Mouse (Mus musculus) liver, embryonic 14.5 days (tissue): ENCODE data around the gene Tatdn2. TPM values are rescaled to one million over a fixed set of nuclear protein-coding genes. Genes with fewer than 3 reads are reported as not detected.

Experiments used
- ATAC-seq: fragments of 200-750 bp; cut with Nextera tagmentation; 2 replicates; pipeline ENCODE4 v1.8.0; 2017; ENCODE audit warnings: moderate number of reproducible peaks, mild to moderate bottlenecking, moderate library complexity; ENCODE audit not compliant: insufficient read depth
- DNase-seq, 3 experiments: peaks; one replicate each; pipeline ENCODE4 v3.0.0-alpha.2; 2012 to 2013; ENCODE audit warnings: low read depth in 3 of 3, low spot score in 3 of 3
- H3K27ac ChIP-seq: fragments of 300-500 bp; sonication (generic); 2 replicates; pipeline ENCODE4 v1.5.1; 2014; ENCODE audit warnings: moderate library complexity, mild to moderate bottlenecking, control low read depth, inconsistent platforms
- H3K27me3 ChIP-seq: fragments of 300-500 bp; sonication (generic); 2 replicates; pipeline ENCODE4 v1.6.1; 2014; ENCODE audit warnings: mild to moderate bottlenecking, low read length, moderate library complexity; ENCODE audit not compliant: control insufficient read depth, insufficient read depth
- H3K36me3 ChIP-seq: fragments of 300-500 bp; sonication (generic); replicated peaks from 2 replicates; pipeline ENCODE4 v1.6.1; 2014; ENCODE audit warnings: low read depth; ENCODE audit not compliant: control insufficient read depth, insufficient read depth
- H3K4me1 ChIP-seq, 2 experiments: fragments of 200-500 bp in 1 of 2; fragments of 300-500 bp in 1 of 2; sonication (generic) in 1 of 2; replicated peaks; 2 replicates each; pipeline ENCODE4 v1.6.1; 2012 to 2014; ENCODE audit warnings: antibody characterized with exemption in 1 of 2, inconsistent platforms in 1 of 2, low read length in 1 of 2; ENCODE audit not compliant: control insufficient read depth in 2 of 2, insufficient read depth in 2 of 2
- H3K4me2 ChIP-seq: fragments of 300-500 bp; sonication (generic); 2 replicates; pipeline ENCODE4 v1.6.1; 2014; ENCODE audit warnings: low read depth, mild to moderate bottlenecking, control low read depth, moderate library complexity
- H3K4me3 ChIP-seq, 2 experiments: fragments of 200-500 bp in 1 of 2; fragments of 300-500 bp in 1 of 2; sonication (generic) in 1 of 2; 2 replicates each; pipeline ENCODE4 v1.5.1; 2012 to 2014; ENCODE audit warnings: low read depth in 2 of 2, low read length in 2 of 2, mild to moderate bottlenecking in 2 of 2, control low read depth in 1 of 2, inconsistent platforms in 1 of 2, moderate library complexity in 1 of 2; ENCODE audit not compliant: insufficient read depth in 1 of 2
- H3K9ac ChIP-seq: fragments of 300-500 bp; sonication (generic); replicated peaks from 2 replicates; pipeline ENCODE4 v1.6.1; 2014; ENCODE audit warnings: mild to moderate bottlenecking, control low read depth, moderate library complexity
- H3K9me3 ChIP-seq: fragments of 300-500 bp; sonication (generic); 2 replicates; pipeline ENCODE4 v1.6.1; 2016; ENCODE audit warnings: low read length, mixed read lengths; ENCODE audit not compliant: control insufficient read depth
- CTCF ChIP-seq: IDR thresholded peaks from 2 replicates; pipeline ENCODE4 v1.5.1; 2016; ENCODE audit warnings: antibody characterized with exemption, low read depth, control low read depth
- EP300 ChIP-seq: IDR thresholded peaks from 2 replicates; pipeline ENCODE4 v1.6.1; 2016; ENCODE audit warnings: antibody characterized with exemption, low read depth
- WGBS: fragments of 180-500 bp; shearing (Covaris S2); extraction: QIAGEN DNeasy Blood & Tissue Kit; methylation state at CpG from one replicate; pipeline ENCODE4 v1.1.7; 2014; ENCODE audit not compliant: insufficient replicate concordance; 5-methylcytosine and 5-hydroxymethylcytosine counted together
- microRNA-seq: library from miRNA; unstranded; fragments of <30 nt; microRNA quantifications from one replicate; pipeline ENCODE4, GENCODE M21; 2016
- polyA plus RNA-seq, 2 experiments: library from polyadenylated mRNA; depleted of rRNA in 1 of 2; stranded (reverse) in 1 of 2; unstranded in 1 of 2; fragments of >200 nt; fragmentation: Nextera tagmentation in 1 of 2; extraction: Ambion mirVana in 1 of 2; gene quantifications; 2 replicates each; pipeline versions ENCODE4 v1.2.1 to v1.2.3; 2012 to 2014

Tatdn2 gene
- polyA plus RNA-seq, 2 experiments = 1.3 to 15.4 TPM

DNA sequence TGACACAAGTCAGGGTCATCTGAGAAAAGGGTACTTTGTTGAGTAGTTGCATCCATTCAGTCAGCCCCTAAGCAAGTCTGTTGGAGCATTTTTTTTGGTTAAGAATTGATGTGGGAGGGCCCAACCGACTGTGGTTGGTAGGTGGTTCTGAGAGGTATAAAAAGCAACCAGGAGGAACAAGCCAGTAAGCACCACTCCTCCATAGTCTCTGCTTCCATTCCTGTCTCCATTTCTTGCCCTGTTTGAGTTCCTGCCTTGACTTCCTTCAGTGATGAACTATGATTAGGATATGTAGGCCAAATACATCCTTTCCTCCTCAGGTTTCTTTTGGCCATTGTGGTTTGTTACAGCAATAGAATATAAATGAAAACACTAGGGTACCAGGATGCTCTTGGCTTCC lies 46.3 kb downstream of the Tatdn2 start:
- TF ChIP-seq EP300 (no peak), CTCF (no peak)
- no peak overlapping the region for H3K9ac ChIP-seq

DNA sequence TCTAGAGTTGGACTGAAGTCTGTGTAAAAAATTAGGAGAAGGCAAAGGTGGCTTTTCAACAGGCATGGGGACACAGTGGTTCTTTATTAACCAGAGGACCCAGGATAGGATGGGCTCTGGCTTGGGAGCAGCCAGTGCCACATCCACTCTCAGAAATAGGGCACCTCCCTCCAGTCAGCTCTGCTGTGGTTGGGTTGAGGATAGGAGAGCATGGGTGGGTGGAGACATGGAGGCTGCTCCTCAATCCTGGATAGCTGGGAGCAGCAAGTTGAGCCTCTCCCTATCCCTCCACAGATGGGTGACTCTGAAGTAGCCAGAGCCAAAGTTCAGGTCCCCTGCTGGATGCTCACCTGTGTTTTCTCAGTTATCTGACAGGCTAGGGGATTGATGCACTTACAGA lies 48.3 kb downstream of the Tatdn2 start:
- Histone ChIP-seq H3K4me1 (no peaks in the 10 kb centered on the region; a peak in 2 of 4 replicates), H3K36me3 (no peaks in the 10 kb centered on the region), H3K4me2 (no peak overlapping the region), H3K4me3 (no peak overlapping the region), H3K9ac (no peak overlapping the region), H3K27me3 (no peaks in the 10 kb centered on the region; the same call in 1 of the 2 replicates), H3K27ac (no peak overlapping the region), H3K9me3 (no peaks in the 10 kb centered on the region)
- DNase-seq (no peak), ATAC-seq (no peak)
- TF ChIP-seq CTCF (no peak), EP300 (no peak)

More for the DNA sequence above, 46.3 kb downstream of the Tatdn2 start:
- H3K27ac ChIP-seq = no peak overlapping the region
- 33% methylated on average over 1 of the region's 1 CpGs for WGBS
- H3K27me3 ChIP-seq = no peaks in the 10 kb centered on the region; the same call in 1 of the 2 replicates
- H3K4me1 ChIP-seq = peaks cover 4 to 9% of the 10 kb centered on the region in 2 experiments; a peak in 3 of 4 replicates
- no peaks in the 10 kb centered on the region for H3K9me3 ChIP-seq
- no peak overlapping the region for H3K4me3 ChIP-seq
- H3K4me2 ChIP-seq = no peak overlapping the region
- ATAC-seq (no peak), DNase-seq (no peak)
- peaks cover under 1% of the 10 kb centered on the region; the same call in 1 of the 2 replicates for H3K36me3 ChIP-seq

- no peak overlapping the region for H3K9ac ChIP-seq
- no peaks in the 10 kb centered on the region; the same call in 1 of the 2 replicates for H3K27me3 ChIP-seq
- no peak overlapping the region for H3K27ac ChIP-seq
- no peak overlapping the region for H3K4me2 ChIP-seq
- WGBS = 71% methylated on average over 14 of the region's 14 CpGs
- no peaks in the 10 kb centered on the region for H3K36me3 ChIP-seq
- no peak for ATAC-seq
- no peak overlapping the region for H3K4me3 ChIP-seq
- no peak for DNase-seq
- no peaks in the 10 kb centered on the region for H3K4me1 ChIP-seq
- no peaks in the 10 kb centered on the region for H3K9me3 ChIP-seq
- TF ChIP-seq CTCF = no peak
- TF ChIP-seq EP300 = no peak
Observed at GRCm38 (mm10) chr6:113747284-113747683, 50.4 kb downstream of the Tatdn2 start.

DNA sequence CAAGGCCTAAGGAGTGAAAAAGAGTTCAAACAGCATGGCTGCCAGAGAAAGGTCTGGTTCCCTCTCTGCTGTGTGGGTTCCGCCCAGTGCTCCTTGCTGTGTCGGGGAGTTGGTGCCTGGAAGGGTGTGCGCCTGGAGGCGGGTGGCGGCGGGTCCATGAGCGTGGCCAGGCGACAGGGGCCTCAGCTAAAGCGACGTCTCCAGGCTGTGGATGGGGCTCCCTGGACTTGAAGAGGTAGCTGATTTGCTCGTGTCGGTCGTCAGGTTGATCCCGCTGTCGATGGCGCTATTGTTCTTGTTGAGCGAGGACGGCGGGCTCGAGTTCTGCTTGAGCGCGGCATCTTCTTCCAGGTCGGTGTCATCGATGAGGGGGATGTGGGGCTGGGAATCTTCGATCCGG lies 51.5 kb downstream of the Tatdn2 start:
- Histone ChIP-seq H3K9ac (no peak overlapping the region), H3K27me3 (no peaks in the 10 kb centered on the region; the same call in 1 of the 2 replicates), H3K4me1 (no peaks in the 10 kb centered on the region), H3K4me2 (no peak overlapping the region), H3K27ac (no peak overlapping the region), H3K4me3 (no peak overlapping the region), H3K9me3 (no peaks in the 10 kb centered on the region), H3K36me3 (no peaks in the 10 kb centered on the region)
- TF ChIP-seq EP300 = no peak
- TF ChIP-seq CTCF = no peak
- DNase-seq = no peak
- ATAC-seq = no peak
- 19% methylated on average over 26 of the region's 26 CpGs for WGBS

DNA sequence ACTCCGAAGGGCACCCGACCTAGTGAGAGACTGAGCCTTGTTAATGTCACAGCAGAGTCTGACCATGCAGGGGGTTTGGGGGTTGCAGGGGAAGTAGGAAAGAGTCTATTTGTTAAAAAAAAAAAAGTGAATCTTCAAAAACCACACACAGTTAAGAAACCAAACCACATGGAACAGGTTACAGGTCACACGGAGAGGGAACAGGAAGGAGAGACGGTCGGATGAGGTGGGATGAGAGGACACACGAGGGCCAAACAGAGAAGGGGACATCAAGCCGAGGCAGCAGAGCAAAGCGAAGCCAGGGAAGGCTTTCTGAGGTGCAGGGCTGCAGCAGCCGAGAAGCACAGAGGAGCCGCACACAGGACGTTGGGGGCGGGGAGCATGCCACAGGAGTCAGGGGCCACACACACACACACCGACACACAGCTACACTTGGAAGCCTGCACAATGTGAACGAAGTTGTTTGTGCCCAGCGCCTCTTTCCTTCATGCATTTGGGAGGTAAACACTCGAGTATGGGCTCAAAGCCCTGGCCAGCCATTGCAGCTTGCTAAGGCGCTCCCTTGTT lies 52.4 kb downstream of the Tatdn2 start:
- ATAC-seq (no peak), DNase-seq (no peak)
- no peaks in the 10 kb centered on the region for H3K36me3 ChIP-seq
- TF ChIP-seq CTCF = no peak
- TF ChIP-seq EP300 = no peak
- no peak overlapping the region for H3K9ac ChIP-seq
- WGBS = 36% methylated on average over 17 of the region's 17 CpGs
- no peaks in the 10 kb centered on the region for H3K4me1 ChIP-seq
- H3K27ac ChIP-seq = no peak overlapping the region
- H3K9me3 ChIP-seq = no peaks in the 10 kb centered on the region
- H3K4me2 ChIP-seq = no peak overlapping the region
- H3K27me3 ChIP-seq = no peaks in the 10 kb centered on the region; the same call in 1 of the 2 replicates
- H3K4me3 ChIP-seq = no peak overlapping the region

Small RNA genes lying within 50 kb of the gene (microRNA-seq; reads per million reads assigned to microRNA genes)
- not detected for gene Mir7042

Other genes starting within 250 kb of the Tatdn2 start
- 0.11 and 0.24 TPM in 2 replicates for gene Il17re, start 238.6 kb upstream of the Tatdn2 start, polyA plus RNA-seq (2012; rRNA removed)
- 0.08 TPM in 1 of 2 replicates, not detected in the other for gene Il17re, start 238.6 kb upstream of the Tatdn2 start, polyA plus RNA-seq (2014; fragmentation: Nextera tagmentation; extraction: Ambion mirVana)
- gene Il17rc, start 225.6 kb upstream of the Tatdn2 start, polyA plus RNA-seq (2012; rRNA removed) = 3.4 and 4.3 TPM in 2 replicates
- 3.4 and 5.6 TPM in 2 replicates for gene Il17rc, start 225.6 kb upstream of the Tatdn2 start, polyA plus RNA-seq (2014; fragmentation: Nextera tagmentation; extraction: Ambion mirVana)
- 2.7 and 3.1 TPM in 2 replicates for gene Creld1, start 213.8 kb upstream of the Tatdn2 start, polyA plus RNA-seq (2012; rRNA removed)
- 3.9 and 5.1 TPM in 2 replicates for gene Creld1, start 213.8 kb upstream of the Tatdn2 start, polyA plus RNA-seq (2014; fragmentation: Nextera tagmentation; extraction: Ambion mirVana)
- gene Prrt3, start 195.1 kb upstream of the Tatdn2 start, polyA plus RNA-seq (2012; rRNA removed) = not detected in 2 replicates
- gene Prrt3, start 195.1 kb upstream of the Tatdn2 start, polyA plus RNA-seq (2014; fragmentation: Nextera tagmentation; extraction: Ambion mirVana) = not detected in 2 replicates
- 16.3 and 20.7 TPM in 2 replicates for gene Emc3, start 165.4 kb upstream of the Tatdn2 start, polyA plus RNA-seq (2012; rRNA removed)
- gene Emc3, start 165.4 kb upstream of the Tatdn2 start, polyA plus RNA-seq (2014; fragmentation: Nextera tagmentation; extraction: Ambion mirVana) = 39.4 and 41.5 TPM in 2 replicates
- gene Fancd2, start 165.4 kb upstream of the Tatdn2 start, polyA plus RNA-seq (2012; rRNA removed) = 6.9 and 8.4 TPM in 2 replicates
- gene Fancd2, start 165.4 kb upstream of the Tatdn2 start, polyA plus RNA-seq (2014; fragmentation: Nextera tagmentation; extraction: Ambion mirVana) = 9.1 and 10.7 TPM in 2 replicates
- 0.03 and 0.04 TPM in 2 replicates for gene Fancd2os, start 96.3 kb upstream of the Tatdn2 start, polyA plus RNA-seq (2012; rRNA removed)
- gene Fancd2os, start 96.3 kb upstream of the Tatdn2 start, polyA plus RNA-seq (2014; fragmentation: Nextera tagmentation; extraction: Ambion mirVana) = 0.14 TPM in 1 of 2 replicates, not detected in the other
- 66.6 and 71.1 TPM in 2 replicates for gene Brk1, start 92.3 kb upstream of the Tatdn2 start, polyA plus RNA-seq (2012; rRNA removed)
- gene Brk1, start 92.3 kb upstream of the Tatdn2 start, polyA plus RNA-seq (2014; fragmentation: Nextera tagmentation; extraction: Ambion mirVana) = 86.4 and 88.8 TPM in 2 replicates
- 3.9 and 5.0 TPM in 2 replicates for gene Vhl, start 73.1 kb upstream of the Tatdn2 start, polyA plus RNA-seq (2012; rRNA removed)
- gene Vhl, start 73.1 kb upstream of the Tatdn2 start, polyA plus RNA-seq (2014; fragmentation: Nextera tagmentation; extraction: Ambion mirVana) = 7.4 and 8.0 TPM in 2 replicates
- 19.1 and 27.0 TPM in 2 replicates for gene Irak2, start 58.6 kb upstream of the Tatdn2 start, polyA plus RNA-seq (2012; rRNA removed)
- 4.9 and 7.0 TPM in 2 replicates for gene Irak2, start 58.6 kb upstream of the Tatdn2 start, polyA plus RNA-seq (2014; fragmentation: Nextera tagmentation; extraction: Ambion mirVana)
- 0.11 and 0.18 TPM in 2 replicates for gene Ghrl, start 22.8 kb downstream of the Tatdn2 start, polyA plus RNA-seq (2012; rRNA removed)
- 0.29 TPM in 1 of 2 replicates, not detected in the other for gene Ghrl, start 22.8 kb downstream of the Tatdn2 start, polyA plus RNA-seq (2014; fragmentation: Nextera tagmentation; extraction: Ambion mirVana)
- gene Sec13, start 43.7 kb downstream of the Tatdn2 start, polyA plus RNA-seq (2012; rRNA removed) = 75.5 and 93.7 TPM in 2 replicates
- gene Sec13, start 43.7 kb downstream of the Tatdn2 start, polyA plus RNA-seq (2014; fragmentation: Nextera tagmentation; extraction: Ambion mirVana) = 114 and 118 TPM in 2 replicates